Mouse (Mus musculus) T-helper 1 cell (primary cell): Measurements from ENCODE around the gene Hapln2.

Experiments
- in situ Hi-C: fragments of 300-600 bp; cut with MboI, MseI; formaldehyde crosslinking; loops from one replicate; pipeline ENCODE4 v1.15.1; 2025; ENCODE audit warnings: high pct_unique_total_duplicates

Hapln2 gene

GRCm38 (mm10) chr3:87981894-87982835, 45.2 kb downstream of the Hapln2 start:
- in situ Hi-C loops = loop anchor here (10.0 kb wide), 1 partner anchor 47 kb away; the partner anchor contains the start of genes Isg20l2 and Rrnad1

- in situ Hi-C loops = loop anchor here (10.0 kb wide), 1 partner anchor 46 kb away; the partner anchor contains the start of genes Isg20l2 and Rrnad1
Measured at GRCm38 (mm10) chr3:87981214-87981760, 46.1 kb downstream of the Hapln2 start.

GRCm38 (mm10) chr3:87980728-87981127, 46.7 kb downstream of the Hapln2 start:
- in situ Hi-C loops = loop anchor here (10.0 kb wide), 1 partner anchor 46 kb away; the partner anchor contains the start of genes Isg20l2 and Rrnad1

DNA sequence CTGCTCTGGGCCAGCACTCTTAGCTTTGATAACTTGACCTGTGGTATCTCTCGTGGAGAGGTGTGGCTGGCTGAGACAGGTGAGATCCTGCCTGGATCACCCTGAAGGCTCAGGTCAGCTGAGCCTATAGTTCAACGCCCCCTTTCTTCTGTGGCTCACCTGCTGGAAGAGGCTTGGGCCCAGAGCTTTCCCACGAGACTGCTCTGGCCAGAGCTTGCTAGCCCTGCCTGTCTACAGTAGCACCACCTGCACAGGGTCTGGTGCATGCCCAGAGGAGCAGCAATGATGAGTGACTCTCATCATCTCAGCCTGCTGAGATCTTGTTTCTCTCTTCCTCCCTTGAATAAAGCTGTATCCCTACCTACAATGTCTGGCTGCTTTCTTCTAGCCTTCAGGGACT, 47.3 kb downstream of the Hapln2 start:
- in situ Hi-C loops = loop anchor here (10.0 kb wide), 1 partner anchor 45 kb away; the partner anchor contains the start of genes Isg20l2 and Rrnad1

DNA sequence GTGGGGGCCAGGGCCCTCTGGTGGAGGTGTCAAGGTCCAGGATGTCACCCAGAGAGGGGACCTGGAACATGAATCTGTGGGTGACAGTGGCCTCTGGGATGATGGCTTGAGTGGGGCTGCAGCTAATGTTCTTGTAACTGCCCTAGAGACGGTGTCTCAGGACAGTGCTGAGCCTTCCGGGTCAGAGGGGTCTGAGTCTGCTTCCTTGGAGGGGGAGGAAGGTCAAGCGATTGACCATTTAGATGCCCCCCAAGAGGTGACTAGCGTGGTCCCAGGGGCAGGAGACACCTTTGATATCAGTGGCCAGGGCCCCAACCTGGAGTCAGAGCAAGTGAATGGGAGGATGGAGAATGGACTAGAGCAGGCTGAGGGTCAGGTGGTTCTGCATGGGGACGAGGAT, 47.9 kb downstream of the Hapln2 start:
- in situ Hi-C loops = no loop called here

- in situ Hi-C loops = no loop called here
Measured at GRCm38 (mm10) chr3:87974381-87974987, 52.9 kb downstream of the Hapln2 start.

- in situ Hi-C loops = no loop called here
Measured at GRCm38 (mm10) chr3:87973593-87974380, 53.6 kb downstream of the Hapln2 start.

DNA sequence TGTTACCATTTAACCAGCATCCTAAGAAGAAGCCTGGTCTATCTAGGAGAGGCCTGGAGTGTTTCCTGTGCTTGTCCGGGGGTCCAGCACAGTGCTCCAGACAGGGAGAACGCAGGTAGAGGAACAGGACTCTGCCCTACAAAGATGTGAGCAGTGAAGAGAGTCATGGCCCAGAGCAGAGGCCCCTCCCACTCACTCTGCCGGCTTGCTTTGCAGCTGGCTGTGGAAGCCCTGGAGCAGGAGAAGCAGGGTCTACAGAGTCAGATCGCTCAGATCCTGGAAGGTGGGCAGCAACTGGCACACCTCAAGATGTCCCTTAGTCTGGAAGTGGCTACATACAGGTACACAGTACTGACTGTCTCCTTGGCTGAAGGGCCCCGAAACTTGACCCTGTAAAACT, 54.6 kb downstream of the Hapln2 start:
- in situ Hi-C loops = no loop called here

- in situ Hi-C loops = no loop called here
Measured at GRCm38 (mm10) chr3:87972203-87972664, 55.1 kb downstream of the Hapln2 start.
